Mouse (Mus musculus): ENCODE measurements around the gene Map2k1. TPM values are rescaled to one million over a fixed set of nuclear protein-coding genes. Genes with fewer than 3 reads are reported as not detected.

Map2k1 gene
- total RNA-seq (2023), result 142 to 150 TPM (median 148 TPM) in 4 replicates

DNA sequence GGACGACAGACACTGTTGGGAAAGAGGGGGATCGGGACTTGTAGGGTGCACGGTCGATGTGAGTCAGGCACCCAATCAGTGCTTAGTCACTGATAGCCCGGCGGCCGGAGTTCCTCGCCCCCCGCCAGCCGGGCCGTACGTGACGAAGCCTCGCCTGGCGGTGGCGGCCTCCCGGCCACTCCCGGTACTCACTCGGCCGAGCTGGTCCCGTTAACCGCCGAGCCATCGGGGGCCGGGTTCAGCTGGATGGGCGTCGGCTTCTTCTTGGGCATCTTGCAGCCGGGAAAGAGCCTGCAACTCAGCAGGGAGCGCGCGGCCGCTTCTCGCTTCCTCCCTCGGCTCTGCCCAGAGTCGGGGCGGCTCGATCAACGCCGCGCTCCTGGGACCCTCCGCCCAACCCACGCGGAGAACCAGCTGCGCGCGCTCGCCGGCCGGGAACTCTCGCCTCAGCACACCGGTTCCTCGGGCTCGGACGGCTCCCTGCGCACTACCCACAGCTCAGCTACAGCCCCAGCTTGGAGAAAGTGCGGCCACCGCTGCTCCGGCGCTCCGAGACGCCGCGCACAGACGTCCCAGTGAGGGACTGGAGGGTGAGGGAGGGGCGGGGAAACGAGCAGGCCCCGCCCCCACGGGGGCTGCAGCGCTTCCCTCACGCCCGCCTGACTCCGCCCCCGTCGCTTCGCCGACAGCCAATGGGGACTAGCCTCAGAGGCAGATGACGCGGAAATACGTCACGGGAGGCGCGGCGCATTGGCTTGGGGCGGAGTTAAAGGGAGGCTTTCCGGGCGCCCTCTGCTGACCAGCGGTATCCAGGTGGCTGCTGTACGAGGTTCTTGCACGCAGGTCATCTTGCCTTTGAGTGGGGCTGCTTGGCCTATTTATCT is at the start of gene Map2k1:
Gene Map2k1, minus strand, starts transcription at position 611 of the 884 bp plus-strand sequence.

DNA sequence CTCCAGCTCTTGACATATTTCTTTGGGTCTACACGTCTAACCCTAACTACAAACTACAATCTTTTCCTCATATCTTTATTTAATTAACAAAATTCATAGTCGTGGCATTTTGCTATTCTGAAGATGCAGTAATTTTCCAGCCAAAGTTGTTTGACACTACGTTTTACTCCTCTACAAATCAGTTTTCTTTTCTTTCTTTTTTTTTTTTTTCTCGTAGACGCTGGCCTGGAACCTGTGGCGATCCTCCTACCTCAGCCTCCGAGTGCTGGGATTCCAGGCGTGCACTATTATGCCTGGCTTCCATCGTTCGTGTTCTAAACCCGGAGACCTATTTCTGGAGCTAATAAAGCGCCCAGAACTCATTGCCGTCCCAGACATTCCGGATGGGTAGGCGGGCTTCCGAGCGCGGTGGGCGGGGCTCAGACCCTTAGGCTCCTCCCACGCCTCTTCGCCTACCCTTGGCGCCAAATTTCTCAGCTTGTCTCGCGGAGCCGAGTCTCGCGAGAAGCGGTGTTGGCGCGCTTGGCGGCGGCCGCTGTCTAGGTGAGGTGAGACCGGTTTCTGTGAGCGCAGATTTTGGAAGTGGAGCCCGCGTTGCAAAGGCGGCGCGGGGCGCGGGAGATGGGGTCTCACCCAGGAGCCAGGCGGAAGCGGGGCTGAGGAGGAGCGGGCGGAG is 27.8 kb upstream of the Map2k1 start, which contains the start of gene Tipin:
Gene Tipin, plus strand, starts transcription at position 477 of the 676 bp plus-strand sequence.

DNA sequence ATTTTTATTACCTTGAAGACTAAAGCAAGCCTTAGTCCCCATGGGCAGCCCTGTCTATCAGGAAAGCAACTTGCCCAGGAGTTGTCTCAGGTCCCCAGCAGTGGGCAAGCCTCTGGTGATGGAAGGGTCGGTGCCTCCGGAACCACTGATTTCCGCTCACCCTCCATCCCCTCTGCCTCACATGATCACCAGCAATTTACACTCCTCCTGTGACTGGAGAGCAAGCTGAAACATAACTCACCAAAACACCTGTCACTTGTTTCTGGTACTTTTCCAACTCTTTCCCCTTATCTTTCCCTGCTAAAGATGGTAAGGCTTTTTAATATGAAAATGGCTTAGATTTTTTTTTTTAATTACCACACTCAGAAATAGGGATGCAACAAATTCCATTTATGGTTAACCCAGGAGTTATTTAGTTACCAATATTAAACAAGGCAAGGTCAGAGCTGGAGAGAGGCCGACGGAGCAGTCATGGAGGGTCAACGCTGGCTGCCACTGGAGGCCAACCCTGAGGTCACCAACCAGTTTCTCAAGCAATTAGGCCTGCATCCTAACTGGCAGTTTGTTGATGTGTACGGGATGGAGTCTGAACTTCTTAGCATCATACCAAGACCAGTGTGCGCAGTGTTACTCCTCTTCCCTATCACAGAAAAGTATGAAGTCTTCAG is 18.5 kb downstream of the Map2k1 start, which contains the start of gene Uchl4:
Gene Uchl4, plus strand, starts transcription at position 434 of the 668 bp plus-strand sequence.

DNA sequence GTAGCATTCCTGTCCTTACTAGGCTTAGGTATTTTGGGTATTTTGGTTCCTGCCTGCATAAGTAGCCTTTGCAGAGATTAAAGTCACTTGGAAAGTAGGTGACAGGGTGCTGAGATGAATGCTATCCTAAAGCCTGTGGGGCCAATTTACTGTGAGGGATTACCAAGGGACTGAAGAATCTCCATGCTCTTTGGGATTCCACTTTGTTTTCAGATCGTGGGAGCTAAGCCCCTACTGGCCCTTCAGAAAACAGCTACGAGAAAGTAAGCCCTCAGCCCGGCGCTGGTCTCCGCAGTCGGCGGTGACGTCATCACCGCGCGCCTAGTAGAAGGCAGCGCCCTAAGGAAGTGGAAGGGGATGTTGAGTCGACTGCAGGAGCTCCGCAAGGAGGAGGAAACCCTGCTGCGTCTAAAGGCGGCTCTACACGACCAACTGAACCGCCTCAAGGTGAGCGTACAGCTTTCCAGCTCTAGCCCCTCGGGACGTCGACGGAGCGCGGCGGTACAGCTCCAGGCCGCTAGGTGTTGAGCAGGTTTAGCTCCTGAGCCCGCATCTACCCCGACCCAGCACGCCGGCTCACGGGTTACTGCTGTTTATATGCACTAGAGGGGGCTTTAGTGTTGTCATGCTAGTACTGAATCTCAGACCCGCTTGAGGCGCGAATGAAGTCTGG is 74.3 kb downstream of the Map2k1 start, which contains the start of gene Snapc5:
Gene Snapc5, plus strand, starts transcription at position 301 of the 673 bp plus-strand sequence.

DNA sequence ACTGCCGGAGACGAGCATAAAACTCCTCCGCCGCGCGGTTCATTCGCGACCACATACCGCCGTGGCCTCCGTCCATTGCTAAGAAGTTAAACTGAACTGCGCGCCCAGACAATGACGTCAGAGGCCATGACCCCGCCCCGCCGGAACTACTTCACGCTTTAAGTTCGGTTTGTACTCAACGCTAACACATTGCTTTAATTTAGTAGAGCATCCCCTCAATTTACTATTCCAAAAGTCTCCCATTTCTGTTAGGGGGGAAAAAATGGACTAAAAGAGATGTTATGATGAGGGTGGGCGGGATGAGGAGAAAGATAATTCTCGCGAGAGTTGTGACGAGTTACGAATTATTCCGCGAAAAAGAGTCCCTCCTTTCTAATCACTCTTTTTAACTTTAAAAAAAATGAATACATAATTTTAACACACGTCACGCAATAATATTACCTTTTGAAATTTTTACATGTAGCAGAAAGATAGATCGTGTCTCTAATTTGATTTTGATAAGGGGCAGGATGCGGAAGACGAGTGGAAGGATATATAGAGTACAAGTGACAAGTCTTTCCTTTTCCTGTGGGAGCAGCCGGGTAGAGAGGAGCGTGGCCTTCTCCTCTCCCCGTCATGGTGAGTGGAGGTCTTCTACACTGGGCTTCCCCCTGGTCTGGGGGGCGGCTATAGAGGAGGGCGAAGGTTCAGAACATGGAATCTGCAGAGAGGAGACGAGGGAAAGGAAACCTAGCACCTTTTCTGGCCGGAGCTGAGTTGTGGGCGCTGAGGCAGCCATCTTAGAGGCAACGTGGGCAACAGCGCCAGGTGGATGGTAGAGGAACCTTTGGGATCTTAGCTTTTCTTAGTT is 80.4 kb downstream of the Map2k1 start, which contains the start of the genes Zwilch and Rpl4:
Gene Zwilch, minus strand, starts transcription at position 289 of the 850 bp plus-strand sequence.
Gene Rpl4, plus strand, starts transcription at position 560 of the 850 bp plus-strand sequence.

Other genes with a start within 250 kb of the Map2k1 start
- gene Smad6, start 231.6 kb downstream of the Map2k1 start, total RNA-seq (2023), result 0.19 TPM in 1 of 4 replicates, not detected in the others
- not detected in 4 replicates for gene Lctl, start 136.5 kb downstream of the Map2k1 start, total RNA-seq (2023)
- 3.9 to 7.5 TPM (median 5.3 TPM) in 4 replicates for gene Zwilch, start 80.5 kb downstream of the Map2k1 start, total RNA-seq (2023)
- 1,803 to 1,818 TPM (median 1,809 TPM) in 4 replicates for gene Rpl4, start 80.3 kb downstream of the Map2k1 start, total RNA-seq (2023)
- gene Snapc5, start 74.4 kb downstream of the Map2k1 start, total RNA-seq (2023), result 19.4 to 22.4 TPM (median 20.7 TPM) in 4 replicates
- gene Uchl4, start 18.4 kb downstream of the Map2k1 start, total RNA-seq (2023), result 2.0 to 3.7 TPM (median 2.4 TPM) in 4 replicates
- 25.6 to 28.5 TPM (median 27.9 TPM) in 4 replicates for gene Tipin, start 27.9 kb upstream of the Map2k1 start, total RNA-seq (2023)
- gene Dis3l, start 87.7 kb upstream of the Map2k1 start, total RNA-seq (2023), result 22.3 to 23.7 TPM (median 23.4 TPM) in 4 replicates
- gene Megf11, start 132.0 kb upstream of the Map2k1 start, total RNA-seq (2023), result not detected in 4 replicates

Data from B cell, adult 62 days (primary cell).